Mouse (Mus musculus) CH12.LX (cell line): ENCODE measurements at regions not wholly inside any gene's neighbourhood (a gene's known extent, or its start where the extent isn't known, plus 50 kb on each side); places are given as distances from the start of the nearest gene placed in this dataset.
A peak's percentile ranks its signal among the peaks of the same experiment; 100 is the strongest.

ENCODE experiments used
- DNase-seq: peaks from one replicate; pipeline ENCODE4 v3.0.0-alpha.2; 2013; ENCODE audit errors: extremely low read depth
- H3K27ac ChIP-seq: 2 replicates; pipeline ENCODE4 v1.5.1; 2012; ENCODE audit warnings: low read depth, mild to moderate bottlenecking, control low read depth, moderate library complexity; ENCODE audit not compliant: insufficient read depth
- H3K27me3 ChIP-seq: replicated peaks from 2 replicates; pipeline ENCODE3; 2012; ENCODE audit warnings: inconsistent platforms
- H3K36me3 ChIP-seq, 2 experiments: replicated peaks in 1 of 2; 2 replicates each; pipeline versions ENCODE3 to v1.6.1; 2012; ENCODE audit warnings: inconsistent platforms in 1 of 2, low read length in 1 of 2, mild to moderate bottlenecking in 1 of 2, mixed read lengths in 1 of 2, moderate library complexity in 1 of 2; ENCODE audit not compliant: control insufficient read depth in 1 of 2, insufficient read depth in 1 of 2
- H3K4me1 ChIP-seq, 2 experiments: 2 replicates each; pipeline ENCODE4 v1.6.1; 2012; ENCODE audit warnings: inconsistent platforms in 1 of 2, moderate library complexity in 1 of 2; ENCODE audit not compliant: insufficient read depth in 2 of 2, control insufficient read depth in 1 of 2
- H3K4me2 ChIP-seq: 2 replicates; pipeline ENCODE4 v1.6.1; 2012; ENCODE audit warnings: low read depth, mild to moderate bottlenecking, control low read depth; ENCODE audit not compliant: poor library complexity, insufficient read depth, severe bottlenecking
- H3K4me3 ChIP-seq, 3 experiments: fragments of 150-350 bp in 1 of 3; sonication (generic) in 1 of 3; replicated peaks in 1 of 3; 2 replicates each; pipeline versions ENCODE3 to v1.5.1; 2011 to 2012; ENCODE audit warnings: low read depth in 2 of 3, low read length in 2 of 3, mild to moderate bottlenecking in 2 of 3, moderate library complexity in 2 of 3, control low read depth in 1 of 3, improper control_type of control experiment in 1 of 3, inconsistent platforms in 1 of 3, mixed read lengths in 1 of 3; ENCODE audit not compliant: poor library complexity in 1 of 3
- H3K79me2 ChIP-seq: replicated peaks from 2 replicates; pipeline ENCODE4 v1.6.1; 2012; ENCODE audit warnings: mild to moderate bottlenecking, moderate library complexity; ENCODE audit not compliant: control insufficient read depth, poor library complexity, insufficient read depth, severe bottlenecking; ENCODE audit errors: extremely low read depth
- H3K9ac ChIP-seq: 2 replicates; pipeline ENCODE4 v1.6.1; 2012; ENCODE audit warnings: low read depth, mild to moderate bottlenecking, control low read depth, moderate library complexity; ENCODE audit not compliant: insufficient read depth
- H3K9me3 ChIP-seq: replicated peaks from 2 replicates; pipeline ENCODE3; 2012; ENCODE audit warnings: low read length, inconsistent platforms, mixed read lengths
- BHLHE40 ChIP-seq: IDR thresholded peaks from 2 replicates; pipeline ENCODE4 v1.6.1; 2011; ENCODE audit warnings: mild to moderate bottlenecking, low read depth, low read length, improper control_type of control experiment
- CHD2 ChIP-seq: IDR thresholded peaks from 2 replicates; pipeline ENCODE4 v1.6.1; 2011; ENCODE audit warnings: low read length, improper control_type of control experiment
- GABPA ChIP-seq: IDR thresholded peaks from 2 replicates; pipeline ENCODE4 v1.6.1; 2012; ENCODE audit warnings: low read depth, low read length, improper control_type of control experiment, inconsistent platforms; ENCODE audit not compliant: insufficient replicate concordance
- HCFC1 ChIP-seq: IDR thresholded peaks from 2 replicates; pipeline ENCODE4 v1.6.1; 2012; ENCODE audit warnings: low read depth, mild to moderate bottlenecking, inconsistent platforms, low read length, improper control_type of control experiment
- IRF4 ChIP-seq: IDR thresholded peaks from 2 replicates; pipeline ENCODE4 v1.6.1; 2014; ENCODE audit warnings: low read depth, mild to moderate bottlenecking, inconsistent platforms, low read length, improper control_type of control experiment
- MAX ChIP-seq: IDR thresholded peaks from 2 replicates; pipeline ENCODE4 v1.6.1; 2011; ENCODE audit warnings: low read length, improper control_type of control experiment
- MAZ ChIP-seq: IDR thresholded peaks from 2 replicates; pipeline ENCODE4 v1.6.1; 2012; ENCODE audit warnings: low read depth, mild to moderate bottlenecking, inconsistent platforms, low read length, improper control_type of control experiment, moderate library complexity
- MXI1 ChIP-seq: IDR thresholded peaks from 2 replicates; pipeline ENCODE4 v1.6.1; 2011; ENCODE audit warnings: mild to moderate bottlenecking, low read depth, low read length, improper control_type of control experiment
- MYC ChIP-seq: IDR thresholded peaks from 2 replicates; pipeline ENCODE4 v1.6.1; 2011; ENCODE audit warnings: low read depth, mild to moderate bottlenecking, improper control_type of control experiment, low read length
- NELFE ChIP-seq: IDR thresholded peaks from 2 replicates; pipeline ENCODE4 v1.6.1; 2011; ENCODE audit warnings: low read depth, low read length, improper control_type of control experiment
- NRF1 ChIP-seq: IDR thresholded peaks from 2 replicates; pipeline ENCODE4 v1.6.1; 2014; ENCODE audit warnings: low read depth, mild to moderate bottlenecking, inconsistent platforms, low read length, improper control_type of control experiment, moderate library complexity
- POLR2A ChIP-seq: IDR thresholded peaks from 2 replicates; pipeline ENCODE4 v1.6.1; 2011; ENCODE audit warnings: low read depth, mild to moderate bottlenecking, improper control_type of control experiment, low read length
- POLR2AphosphoS2 ChIP-seq: IDR thresholded peaks from 2 replicates; pipeline ENCODE4 v1.6.1; 2011; ENCODE audit warnings: low read depth, low read length, improper control_type of control experiment
- RCOR1 ChIP-seq: conservative IDR thresholded peaks from 2 replicates; pipeline ENCODE4 v1.6.1; 2012; ENCODE audit warnings: low read depth, mild to moderate bottlenecking, inconsistent platforms, low read length, improper control_type of control experiment
- SMC3 ChIP-seq: IDR thresholded peaks from 2 replicates; pipeline ENCODE4 v1.6.1; 2011; ENCODE audit warnings: low read depth, low read length, improper control_type of control experiment
- TBP ChIP-seq: conservative IDR thresholded peaks from 2 replicates; pipeline ENCODE4 v1.6.1; 2011; ENCODE audit warnings: low read depth, low read length, improper control_type of control experiment
- USF2 ChIP-seq: conservative IDR thresholded peaks from 2 replicates; pipeline ENCODE4 v1.6.1; 2011; ENCODE audit warnings: low read depth, low read length, improper control_type of control experiment
- dilution Hi-C: fragments of 300-500 bp; cut with MboI; formaldehyde crosslinking; loops from 2 replicates; pipeline ENCODE4 v1.14.3; 2020; ENCODE audit warnings: low sequenced_read_pairs; ENCODE audit not compliant: extremely low pct_unique_long_range_greater_than_20kb, extremely low pct_ligation_motif_present
- in situ Hi-C: fragments of 300-500 bp; cut with MboI; formaldehyde crosslinking; loops from 3 replicates; pipeline ENCODE4 v1.14.3; 2019; ENCODE audit warnings: low sequenced_read_pairs, low pct_ligation_motif_present, low pct_unique_long_range_greater_than_20kb, mixed read lengths

- in situ Hi-C loops = no loop called here
- H3K9ac ChIP-seq = no peak overlapping the region; the same call in 1 of the 2 replicates
- DNase-seq = peak; percentile 58
- no peaks in the 10 kb centered on the region for H3K79me2 ChIP-seq
- no peaks in the 10 kb centered on the region for H3K27me3 ChIP-seq
- H3K27ac ChIP-seq = no peak overlapping the region
- dilution Hi-C loops = no loop called here
- peak overlapping the region; percentile 68 for H3K4me2 ChIP-seq
- H3K9me3 ChIP-seq = no peaks in the 10 kb centered on the region
- peak overlapping the region in 2 of 3 experiments; percentile 39 to 45 for H3K4me3 ChIP-seq
- H3K36me3 ChIP-seq = no peaks in the 10 kb centered on the region
- TF ChIP-seq IRF4 (no peak; the same call in 1 of the 2 replicates), NELFE (peak; percentile 36; the same call in 1 of the 2 replicates), MXI1 (peak; percentile 28; the same call in 1 of the 2 replicates), GABPA (no peak), POLR2A (peak; percentile 38; the same call in 1 of the 2 replicates), TBP (0 out of 2 replicates have a peak, but pooled peaks have one; percentile 39), MAZ (no peak), BHLHE40 (peak; percentile 63), MAX (peak; percentile 79), POLR2AphosphoS2 (no peak)
- H3K4me1 ChIP-seq = peaks cover 4 to 39% of the 10 kb centered on the region in 2 experiments; a peak in 3 of 4 replicates
Observed at GRCm38 (mm10) chr12:70575665-70576064, 122.8 kb downstream of the Tmx1 start.

- no peak overlapping the region for H3K27ac ChIP-seq
- TF ChIP-seq POLR2A = no peak
- peaks cover 4 to 39% of the 10 kb centered on the region in 2 experiments; a peak in 3 of 4 replicates for H3K4me1 ChIP-seq
- H3K4me2 ChIP-seq = no peak overlapping the region
- dilution Hi-C loops = no loop called here
- no peaks in the 10 kb centered on the region for H3K27me3 ChIP-seq
- DNase-seq = no peak
- H3K9ac ChIP-seq = no peak overlapping the region
- no peak overlapping the region for H3K4me3 ChIP-seq
- in situ Hi-C loops = no loop called here
- H3K79me2 ChIP-seq = no peaks in the 10 kb centered on the region
- no peaks in the 10 kb centered on the region for H3K36me3 ChIP-seq
- peaks cover 3% of the 10 kb centered on the region for H3K9me3 ChIP-seq
Observed at GRCm38 (mm10) chr12:70577769-70578168, 124.9 kb downstream of the Tmx1 start.

- in situ Hi-C loops = no loop called here
Observed at GRCm38 (mm10) chr12:70579328-70579905, 126.5 kb downstream of the Tmx1 start.

More at GRCm38 (mm10) chr12:70579328-70579905, 126.5 kb downstream of the Tmx1 start:
- Histone ChIP-seq H3K9me3 (peaks cover 5% of the 10 kb centered on the region), H3K4me2 (no peak overlapping the region), H3K79me2 (no peaks in the 10 kb centered on the region), H3K4me1 (peaks cover 4 to 39% of the 10 kb centered on the region in 2 experiments; a peak in 3 of 4 replicates), H3K4me3 (no peak overlapping the region), H3K36me3 (no peaks in the 10 kb centered on the region), H3K27me3 (no peaks in the 10 kb centered on the region), H3K27ac (no peak overlapping the region), H3K9ac (no peak overlapping the region)
- dilution Hi-C loops = no loop called here
- TF ChIP-seq SMC3 (no peak), NELFE (no peak), NRF1 (no peak), HCFC1 (no peak), MAX (no peak), MYC (no peak), BHLHE40 (no peak), POLR2A (no peak), USF2 (no peak), GABPA (no peak), TBP (no peak), RCOR1 (no peak), CHD2 (no peak)
- DNase-seq = no peak
